Mouse (Mus musculus) liver, adult 2 months (tissue): ENCODE data around the gene Il23a.

Source experiments
- CTCF ChIP-seq: fragments of 200-500 bp; IDR thresholded peaks from 2 replicates; pipeline ENCODE4 v1.5.1; 2011; ENCODE audit warnings: low read depth, low read length, control low read depth
- POLR2A ChIP-seq: fragments of 200-500 bp; IDR thresholded peaks from 2 replicates; pipeline ENCODE4 v1.6.1; 2011; ENCODE audit warnings: low read length, control low read depth; ENCODE audit not compliant: insufficient read depth; ENCODE audit errors: extremely low read depth

- TF ChIP-seq POLR2A (no peak), CTCF (no peak)
Measured at GRCm38 (mm10) chr10:128258953-128259352, 39.6 kb downstream of the Il23a start.
